Mouse (Mus musculus) lung, embryonic 16.5 days (tissue): Measurements from ENCODE around the gene Fbxl3. TPM values are rescaled to one million over a fixed set of nuclear protein-coding genes. Genes with fewer than 3 reads are reported as not detected.

Experiments used
- ATAC-seq: fragments of 200-750 bp; cut with Nextera tagmentation; 2 replicates; pipeline ENCODE4 v1.8.0; 2017; ENCODE audit warnings: low read depth, mild to moderate bottlenecking, moderate library complexity
- H3K27ac ChIP-seq: fragments of 300-500 bp; sonication (generic); 2 replicates; pipeline ENCODE4 v1.5.1; 2014; ENCODE audit warnings: mild to moderate bottlenecking, control low read depth, low read length
- H3K27me3 ChIP-seq: fragments of 300-500 bp; sonication (generic); 2 replicates; pipeline ENCODE4 v1.6.1; 2014; ENCODE audit warnings: low read depth, low read length, mixed read lengths; ENCODE audit not compliant: control insufficient read depth, insufficient read depth
- H3K36me3 ChIP-seq: fragments of 300-500 bp; sonication (generic); 2 replicates; pipeline ENCODE4 v1.6.1; 2014; ENCODE audit warnings: low read length; ENCODE audit not compliant: control insufficient read depth, insufficient read depth
- H3K4me1 ChIP-seq: fragments of 300-500 bp; sonication (generic); replicated peaks from 2 replicates; pipeline ENCODE4 v1.6.1; 2014; ENCODE audit warnings: low read length, mixed read lengths; ENCODE audit not compliant: control insufficient read depth, insufficient read depth
- H3K4me2 ChIP-seq: fragments of 300-500 bp; sonication (generic); 2 replicates; pipeline ENCODE4 v1.6.1; 2014; ENCODE audit warnings: low read depth, low read length, control low read depth
- H3K4me3 ChIP-seq: fragments of 300-500 bp; sonication (generic); 2 replicates; pipeline ENCODE4 v1.5.1; 2014; ENCODE audit warnings: mild to moderate bottlenecking, low read length, control low read depth
- H3K9ac ChIP-seq: fragments of 300-500 bp; sonication (generic); 2 replicates; pipeline ENCODE4 v1.6.1; 2014; ENCODE audit warnings: low read length, control low read depth
- H3K9me3 ChIP-seq: fragments of 300-500 bp; sonication (generic); 2 replicates; pipeline ENCODE4 v1.6.1; 2016; ENCODE audit warnings: low read length; ENCODE audit not compliant: control insufficient read depth
- WGBS: fragments of 180-500 bp; shearing (Covaris S2); extraction: QIAGEN DNeasy Blood & Tissue Kit; methylation state at CpG from one replicate; pipeline ENCODE4 v1.1.7; 2014; 5-methylcytosine and 5-hydroxymethylcytosine counted together
- polyA plus RNA-seq: library from polyadenylated mRNA; unstranded; fragments of >200 nt; fragmentation: Nextera tagmentation; extraction: Ambion mirVana; gene quantifications from 2 replicates; pipeline ENCODE4 v1.2.1, GENCODE M21; 2015

Fbxl3 gene
- polyA plus RNA-seq, 1 experiment from 2014 or later: 22.6 TPM

DNA sequence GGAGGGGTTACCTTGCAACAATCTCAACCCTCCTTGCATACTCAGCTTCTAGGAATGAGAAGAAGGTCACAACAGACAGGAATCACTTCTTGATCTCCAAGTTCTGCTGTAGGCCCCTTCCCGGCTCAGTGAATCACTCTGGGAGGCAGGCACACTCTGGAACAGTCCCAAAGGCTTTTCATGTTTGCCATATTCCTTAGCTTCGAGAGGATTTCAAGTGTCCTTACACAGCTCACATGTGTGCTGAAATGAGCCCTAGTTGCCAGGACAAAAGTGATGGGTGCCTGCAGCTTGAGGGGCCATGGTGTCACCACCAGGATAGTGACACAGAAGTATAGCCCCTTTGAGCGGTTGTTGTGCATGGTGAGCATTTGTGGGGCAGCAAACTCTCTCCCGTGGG is 26.6 kb downstream of the Fbxl3 start:
- peaks cover 7% of the 10 kb centered on the region for H3K4me1 ChIP-seq
- no peak overlapping the region for H3K9ac ChIP-seq
- no peak overlapping the region for H3K4me2 ChIP-seq
- ATAC-seq: no peak
- H3K9me3 ChIP-seq: no peaks in the 10 kb centered on the region
- peaks cover 16% of the 10 kb centered on the region for H3K36me3 ChIP-seq
- 73% methylated on average over 4 of the region's 4 CpGs for WGBS
- H3K4me3 ChIP-seq: no peak overlapping the region
- no peak overlapping the region for H3K27ac ChIP-seq
- no peaks in the 10 kb centered on the region for H3K27me3 ChIP-seq

DNA sequence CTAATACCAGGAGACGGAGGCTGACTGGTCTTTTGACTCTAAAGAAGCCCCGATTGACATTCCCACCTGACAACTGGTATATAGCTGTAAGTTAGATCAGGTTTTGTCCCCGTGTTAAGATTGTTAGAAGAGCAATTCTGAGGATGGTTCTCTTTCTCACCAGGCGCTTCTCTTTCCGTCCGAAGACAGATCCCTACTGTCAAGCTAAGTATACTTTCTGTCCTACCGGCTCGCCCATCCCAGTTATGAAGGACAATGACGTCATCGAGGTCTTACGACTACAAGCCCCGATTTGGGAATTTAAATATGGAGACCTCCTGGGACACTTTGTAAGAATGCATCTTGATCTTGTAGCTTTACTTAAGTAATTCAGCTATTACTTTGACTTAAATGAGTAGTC is 27.9 kb downstream of the Fbxl3 start:
- no peak overlapping the region for H3K4me3 ChIP-seq
- peaks cover 16% of the 10 kb centered on the region for H3K36me3 ChIP-seq
- no peak overlapping the region for H3K27ac ChIP-seq
- no peak overlapping the region for H3K4me2 ChIP-seq
- peaks cover 7% of the 10 kb centered on the region for H3K4me1 ChIP-seq
- ATAC-seq: no peak
- H3K9me3 ChIP-seq: no peaks in the 10 kb centered on the region
- H3K9ac ChIP-seq: no peak overlapping the region
- WGBS: 88% methylated on average over 12 of the region's 12 CpGs
- H3K27me3 ChIP-seq: no peaks in the 10 kb centered on the region

DNA sequence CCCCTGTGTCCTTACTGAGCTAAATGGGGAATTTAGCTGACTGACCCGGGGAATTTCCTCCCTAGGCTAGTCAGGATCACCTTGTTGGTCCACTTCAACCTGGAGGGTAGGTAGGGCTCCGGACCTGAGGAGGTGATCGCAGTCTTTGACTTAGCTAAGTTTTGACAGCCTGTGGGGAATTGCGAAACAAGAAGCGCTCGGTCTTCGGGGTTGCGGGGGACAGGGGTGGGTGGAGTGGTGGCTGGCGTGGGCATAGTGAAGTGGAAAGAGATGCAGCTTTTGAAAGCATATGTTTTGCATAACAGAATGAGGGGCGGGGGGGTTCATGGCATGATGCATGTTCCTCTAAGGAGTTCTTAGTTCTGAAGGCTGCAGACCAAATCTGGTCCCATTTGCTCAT is 28.6 kb downstream of the Fbxl3 start:
- peak; percentile 2; the same call in 1 of the 2 replicates for ATAC-seq
- peak overlapping the region; percentile 87 for H3K27ac ChIP-seq
- H3K4me1 ChIP-seq: peaks cover 7% of the 10 kb centered on the region

GRCm38 (mm10) chr14:103069864-103070611 is 29.3 kb downstream of the Fbxl3 start, which contains the start of gene Cln5:
Cln5 (plus strand) TSS chr14:103070216.
- Histone ChIP-seq H3K9me3 (no peaks in the 10 kb centered on the region), H3K9ac (peak within 1 kb of the TSS; percentile 84), H3K27me3 (no peaks in the 10 kb centered on the region), H3K4me3 (peak within 1 kb of the TSS; percentile 81), H3K27ac (peak within 1 kb of the TSS; percentile 87), H3K4me2 (peak within 1 kb of the TSS; percentile 94), H3K36me3 (peaks cover 14% of the 10 kb centered on the region), H3K4me1 (peaks cover 7% of the 10 kb centered on the region)
- peak; percentile 97 for ATAC-seq
- under 1% methylated on average over 60 of the region's 65 CpGs for WGBS

More for the DNA sequence above, 28.6 kb downstream of the Fbxl3 start:
- H3K36me3 ChIP-seq: peaks cover 16% of the 10 kb centered on the region
- peak overlapping the region; percentile 81 for H3K4me3 ChIP-seq
- peak overlapping the region; percentile 94 for H3K4me2 ChIP-seq
- H3K27me3 ChIP-seq: no peaks in the 10 kb centered on the region
- WGBS: under 1% methylated on average over 10 of the region's 10 CpGs
- no peaks in the 10 kb centered on the region for H3K9me3 ChIP-seq
- peak overlapping the region; percentile 84 for H3K9ac ChIP-seq

- no peak for ATAC-seq
- Histone ChIP-seq H3K4me1 (peaks cover 7% of the 10 kb centered on the region), H3K36me3 (peaks cover 14% of the 10 kb centered on the region), H3K27me3 (no peaks in the 10 kb centered on the region), H3K9me3 (no peaks in the 10 kb centered on the region), H3K9ac (peak overlapping the region; percentile 84), H3K27ac (peak overlapping the region; percentile 87), H3K4me3 (peak overlapping the region; percentile 81), H3K4me2 (peak overlapping the region; percentile 94)
- WGBS: 14% methylated on average over 12 of the region's 12 CpGs
Measured at GRCm38 (mm10) chr14:103069465-103069863, 29.9 kb downstream of the Fbxl3 start.

DNA sequence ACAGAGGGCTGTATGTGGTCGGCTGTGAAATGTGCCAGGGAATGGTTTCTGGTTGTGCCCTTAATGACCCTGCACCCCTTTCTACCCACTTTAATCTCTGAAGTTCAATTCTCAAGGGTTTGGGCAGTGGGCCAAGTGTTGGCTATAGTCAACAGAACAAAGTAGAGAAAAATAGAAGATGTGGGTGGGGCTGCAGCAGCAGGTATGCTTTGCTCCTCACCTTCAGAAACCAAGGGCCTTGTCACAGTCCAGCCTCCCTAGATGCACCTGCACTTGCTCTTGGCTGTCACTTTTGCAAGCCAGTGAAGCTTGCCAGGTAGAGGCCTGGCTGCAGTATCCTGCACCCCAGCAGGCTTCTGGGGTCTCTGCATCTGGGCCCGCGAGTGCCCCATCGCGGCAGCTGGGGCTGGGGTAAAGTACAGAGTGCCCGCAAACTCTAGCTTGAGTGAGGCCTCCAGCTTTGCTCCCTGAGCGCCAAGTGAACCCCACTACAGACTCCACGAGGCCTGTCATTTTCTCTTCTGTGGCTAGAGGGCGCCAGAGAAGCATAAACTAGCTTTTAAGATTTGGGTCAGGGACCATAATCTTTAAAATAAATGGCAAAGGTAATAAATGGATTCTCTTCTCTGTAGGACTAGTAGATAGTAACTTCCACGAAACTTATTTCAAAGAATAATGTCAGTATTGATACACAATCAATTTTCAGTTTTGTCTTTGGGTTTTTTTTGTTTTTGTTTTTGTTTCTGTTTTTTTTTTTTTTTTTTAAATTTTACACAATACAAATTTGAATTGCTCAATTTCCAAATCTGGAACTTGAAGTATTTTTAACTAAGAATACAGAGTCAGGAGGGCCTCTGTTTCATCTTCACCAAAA is 33.8 kb downstream of the Fbxl3 start:
- Histone ChIP-seq H3K4me1 (peaks cover 3% of the 10 kb centered on the region; the same call in 1 of the 2 replicates), H3K36me3 (no peaks in the 10 kb centered on the region), H3K4me2 (no peak overlapping the region), H3K27me3 (no peaks in the 10 kb centered on the region), H3K9me3 (no peaks in the 10 kb centered on the region), H3K27ac (peak overlapping the region; percentile 26), H3K4me3 (no peak overlapping the region), H3K9ac (no peak overlapping the region)
- 8% methylated on average over 10 of the region's 10 CpGs for WGBS
- ATAC-seq: 0 out of 2 replicates have a peak, but pooled peaks have one; percentile 6

DNA sequence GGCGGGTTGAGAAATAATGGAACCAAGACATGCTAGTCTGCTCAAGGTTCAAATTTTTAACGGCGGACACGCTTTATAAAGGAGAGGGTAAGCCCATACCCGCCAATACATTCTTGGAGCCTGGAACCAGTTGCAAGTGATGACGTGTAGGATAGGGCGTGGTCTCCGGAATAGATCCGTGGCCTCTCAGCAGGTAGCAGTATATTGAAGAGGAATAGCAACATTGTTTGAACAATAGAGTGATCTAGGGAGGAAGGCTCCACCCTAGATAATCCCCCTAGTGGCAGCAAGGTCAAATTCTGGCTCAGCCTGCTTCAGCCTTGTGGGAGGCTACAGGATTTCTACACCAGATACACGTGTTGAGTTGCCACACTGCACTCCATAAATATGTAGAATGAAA is 39.9 kb downstream of the Fbxl3 start:
- H3K36me3 ChIP-seq: no peaks in the 10 kb centered on the region
- no peaks in the 10 kb centered on the region for H3K27me3 ChIP-seq
- H3K4me1 ChIP-seq: 0 out of 2 replicates have a peak, but pooled peaks cover 3% of the 10 kb centered on the region
- 0 out of 2 replicates have a peak, but pooled peaks have one; percentile 30 for ATAC-seq
- H3K9me3 ChIP-seq: no peaks in the 10 kb centered on the region
- WGBS: 82% methylated on average over 10 of the region's 10 CpGs
- no peak overlapping the region for H3K9ac ChIP-seq
- no peak overlapping the region for H3K4me2 ChIP-seq
- no peak overlapping the region for H3K4me3 ChIP-seq
- H3K27ac ChIP-seq: peak overlapping the region; percentile 69; the same call in 1 of the 2 replicates

DNA sequence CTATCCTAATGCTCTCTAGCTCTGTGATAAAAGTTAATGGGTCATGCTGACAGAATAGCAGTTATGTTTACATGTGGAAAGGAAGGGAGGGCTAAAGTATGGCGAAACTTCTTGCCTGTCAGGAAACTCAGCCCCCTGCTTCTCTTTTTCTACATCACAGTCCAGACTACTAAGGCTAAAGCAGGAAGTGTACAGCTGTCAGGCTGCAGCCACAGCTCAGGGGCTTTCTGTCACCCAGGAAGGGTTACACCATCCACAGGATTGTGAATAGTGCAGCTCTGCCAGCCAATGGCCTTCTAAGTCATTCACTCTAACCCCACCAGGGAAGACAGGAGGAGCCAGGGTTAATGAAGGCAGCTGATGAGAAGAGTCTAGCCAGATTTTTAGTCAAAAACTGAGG is 40.4 kb downstream of the Fbxl3 start:
- H3K4me2 ChIP-seq: no peak overlapping the region
- no peak overlapping the region for H3K9ac ChIP-seq
- H3K36me3 ChIP-seq: no peaks in the 10 kb centered on the region
- H3K9me3 ChIP-seq: no peaks in the 10 kb centered on the region
- no peaks in the 10 kb centered on the region for H3K27me3 ChIP-seq
- H3K4me3 ChIP-seq: no peak overlapping the region
- 29% methylated on average over 1 of the region's 1 CpGs for WGBS
- peak overlapping the region; percentile 69 for H3K27ac ChIP-seq
- peak; percentile 97 for ATAC-seq
- H3K4me1 ChIP-seq: 0 out of 2 replicates have a peak, but pooled peaks cover 3% of the 10 kb centered on the region

DNA sequence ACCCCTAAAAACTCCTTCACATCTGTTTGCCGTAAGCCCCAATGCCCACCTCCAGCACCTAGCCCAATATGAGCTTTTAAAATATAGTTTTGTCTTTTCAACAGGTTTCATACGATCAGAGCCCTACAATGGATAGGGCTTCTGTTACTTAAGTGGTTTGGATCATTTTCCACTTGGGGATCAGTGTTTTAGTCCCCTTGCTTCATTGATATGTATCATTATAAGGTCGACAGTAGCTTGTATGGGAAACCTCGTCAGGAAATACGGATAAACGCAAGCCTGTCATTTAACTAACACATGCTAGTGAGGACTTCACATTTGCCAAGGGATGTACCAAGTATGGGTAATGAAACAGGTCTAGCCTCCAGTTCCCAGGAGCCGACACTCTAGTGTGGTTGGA is 42.8 kb downstream of the Fbxl3 start:
- Histone ChIP-seq H3K36me3 (no peaks in the 10 kb centered on the region), H3K4me1 (0 out of 2 replicates have a peak, but pooled peaks cover 3% of the 10 kb centered on the region), H3K27ac (no peak overlapping the region), H3K9ac (no peak overlapping the region), H3K9me3 (no peaks in the 10 kb centered on the region), H3K4me3 (no peak overlapping the region), H3K4me2 (no peak overlapping the region), H3K27me3 (no peaks in the 10 kb centered on the region)
- WGBS: 80% methylated on average over 7 of the region's 7 CpGs
- no peak for ATAC-seq
